Mouse (Mus musculus) megakaryocyte, embryonic 14.5 days (primary cell): ENCODE measurements around the gene Phf24. TPM values are rescaled to one million over a fixed set of nuclear protein-coding genes. Genes with fewer than 3 reads are reported as not detected.

Experiments used
- H3K27me3 ChIP-seq: replicated peaks from 2 replicates; pipeline ENCODE3; 2012; ENCODE audit warnings: inconsistent platforms
- H3K36me3 ChIP-seq: replicated peaks from 2 replicates; pipeline ENCODE3; 2012; ENCODE audit warnings: low read length, inconsistent platforms, mixed read lengths
- H3K4me1 ChIP-seq: 2 replicates; pipeline ENCODE4 v1.6.1; 2012; ENCODE audit warnings: inconsistent platforms
- H3K4me3 ChIP-seq: replicated peaks from 2 replicates; pipeline ENCODE3; 2012; ENCODE audit warnings: moderate library complexity, mild to moderate bottlenecking, inconsistent platforms
- H3K9me3 ChIP-seq: 2 replicates; pipeline ENCODE4 v1.6.1; 2012; ENCODE audit warnings: inconsistent platforms
- FLI1 ChIP-seq: IDR thresholded peaks from 2 replicates; pipeline ENCODE4 v1.6.1; 2012; ENCODE audit warnings: low read length, inconsistent platforms, mixed read lengths
- GATA1 ChIP-seq: IDR thresholded peaks from 3 replicates; pipeline ENCODE4 v1.6.1; 2012; ENCODE audit warnings: mixed read lengths, low read length, inconsistent platforms, borderline replicate concordance
- polyA plus RNA-seq: library from polyadenylated mRNA; stranded (reverse); fragments of >175 nt; gene quantifications from 2 replicates; pipeline ENCODE4 v1.2.3, GENCODE M21; 2012; ENCODE audit warnings: low replicate concordance; ENCODE audit not compliant: insufficient read depth

The Phf24 gene
- not detected in 2 replicates for polyA plus RNA-seq

GRCm38 (mm10) chr4:42916617-42917401, at the start of gene Phf24:
Gene Phf24, plus strand, starts transcription at chr4:42916660.
- Histone ChIP-seq H3K4me3 (peak within 1 kb of the TSS; percentile 84), H3K4me1 (peaks cover 11% of the 10 kb centered on the region), H3K27me3 (peaks cover 70% of the 10 kb centered on the region), H3K36me3 (no peaks in the 10 kb centered on the region), H3K9me3 (peaks cover 4% of the 10 kb centered on the region)
- TF ChIP-seq GATA1 (no peak), FLI1 (no peak)

GRCm38 (mm10) chr4:42867390-42867789, 49.1 kb upstream of the Phf24 start:
- H3K9me3 ChIP-seq: no peaks in the 10 kb centered on the region
- H3K4me1 ChIP-seq: no peaks in the 10 kb centered on the region
- peaks cover 6% of the 10 kb centered on the region for H3K27me3 ChIP-seq
- TF ChIP-seq FLI1 (no peak), GATA1 (no peak)
- no peaks in the 10 kb centered on the region for H3K36me3 ChIP-seq
- H3K4me3 ChIP-seq: no peak overlapping the region

GRCm38 (mm10) chr4:42868193-42868592, 48.3 kb upstream of the Phf24 start:
- H3K4me3 ChIP-seq: no peak overlapping the region
- no peaks in the 10 kb centered on the region for H3K4me1 ChIP-seq
- TF ChIP-seq GATA1 (no peak), FLI1 (no peak)
- no peaks in the 10 kb centered on the region for H3K9me3 ChIP-seq
- peaks cover 8% of the 10 kb centered on the region for H3K27me3 ChIP-seq
- H3K36me3 ChIP-seq: no peaks in the 10 kb centered on the region

GRCm38 (mm10) chr4:42870748-42871147, 45.7 kb upstream of the Phf24 start:
- no peak overlapping the region for H3K4me3 ChIP-seq
- no peaks in the 10 kb centered on the region for H3K4me1 ChIP-seq
- no peaks in the 10 kb centered on the region for H3K9me3 ChIP-seq
- TF ChIP-seq FLI1 (no peak), GATA1 (no peak)
- H3K27me3 ChIP-seq: peaks cover 11% of the 10 kb centered on the region
- H3K36me3 ChIP-seq: no peaks in the 10 kb centered on the region

GRCm38 (mm10) chr4:42872151-42872550, 44.3 kb upstream of the Phf24 start:
- Histone ChIP-seq H3K4me1 (no peaks in the 10 kb centered on the region), H3K27me3 (peaks cover 12% of the 10 kb centered on the region)
- TF ChIP-seq GATA1: no peak
- no peak for TF ChIP-seq FLI1

GRCm38 (mm10) chr4:42872746-42873435, 43.6 kb upstream of the Phf24 start:
- Histone ChIP-seq H3K4me1 (no peaks in the 10 kb centered on the region), H3K9me3 (no peaks in the 10 kb centered on the region), H3K4me3 (no peak overlapping the region), H3K36me3 (no peaks in the 10 kb centered on the region), H3K27me3 (peaks cover 12% of the 10 kb centered on the region)
- TF ChIP-seq GATA1 (no peak), FLI1 (no peak)

More at GRCm38 (mm10) chr4:42872151-42872550, 44.3 kb upstream of the Phf24 start:
- Histone ChIP-seq H3K4me3 (no peak overlapping the region), H3K9me3 (no peaks in the 10 kb centered on the region), H3K36me3 (no peaks in the 10 kb centered on the region)

- Histone ChIP-seq H3K4me3 (no peak within 1 kb of the TSS), H3K9me3 (no peaks in the 10 kb centered on the region), H3K36me3 (no peaks in the 10 kb centered on the region), H3K27me3 (peaks cover 15% of the 10 kb centered on the region), H3K4me1 (no peaks in the 10 kb centered on the region)
- no peak for TF ChIP-seq GATA1
- TF ChIP-seq FLI1: no peak
Measured at GRCm38 (mm10) chr4:42874134-42874533, 42.3 kb upstream of the Phf24 start, which contains the start of gene Fam205c. Gene Fam205c, minus strand, starts transcription at chr4:42874234.

GRCm38 (mm10) chr4:42876586-42877291, 39.7 kb upstream of the Phf24 start:
- Histone ChIP-seq H3K9me3 (no peaks in the 10 kb centered on the region), H3K27me3 (peaks cover 15% of the 10 kb centered on the region), H3K36me3 (no peaks in the 10 kb centered on the region), H3K4me3 (no peak overlapping the region), H3K4me1 (peaks cover 3% of the 10 kb centered on the region; the same call in 1 of the 2 replicates)
- no peak for TF ChIP-seq GATA1
- no peak for TF ChIP-seq FLI1

GRCm38 (mm10) chr4:42877657-42878056, 38.8 kb upstream of the Phf24 start:
- peaks cover 3% of the 10 kb centered on the region; the same call in 1 of the 2 replicates for H3K4me1 ChIP-seq
- peaks cover 15% of the 10 kb centered on the region for H3K27me3 ChIP-seq
- no peak for TF ChIP-seq FLI1
- TF ChIP-seq GATA1: no peak
- no peak overlapping the region for H3K4me3 ChIP-seq
- no peaks in the 10 kb centered on the region for H3K36me3 ChIP-seq
- H3K9me3 ChIP-seq: no peaks in the 10 kb centered on the region
